Mouse (Mus musculus) limb, embryonic 14.5 days (tissue): ENCODE data around the gene Dgki. TPM values are rescaled to one million over a fixed set of nuclear protein-coding genes. Genes with fewer than 3 reads are reported as not detected.

Source experiments
- ATAC-seq: fragments of 200-750 bp; cut with Nextera tagmentation; 2 replicates; pipeline ENCODE4 v1.8.0; 2017; ENCODE audit warnings: low read depth, moderate number of reproducible peaks, moderate TSS enrichment; ENCODE audit not compliant: low FRiP score
- DNase-seq: peaks from one replicate; pipeline ENCODE4 v3.0.0-alpha.2; 2015; ENCODE audit warnings: low spot score
- H3K27ac ChIP-seq: fragments of 300-500 bp; sonication (generic); replicated peaks from 2 replicates; pipeline ENCODE4 v1.5.1; 2014; ENCODE audit warnings: low read depth, mild to moderate bottlenecking, low read length, moderate library complexity, mixed read lengths
- H3K27me3 ChIP-seq: fragments of 300-500 bp; sonication (generic); 2 replicates; pipeline ENCODE4 v1.6.1; 2014; ENCODE audit warnings: low read length, mixed read lengths; ENCODE audit not compliant: control insufficient read depth, insufficient read depth
- H3K36me3 ChIP-seq: fragments of 300-500 bp; sonication (generic); 2 replicates; pipeline ENCODE4 v1.6.1; 2014; ENCODE audit warnings: mild to moderate bottlenecking, low read length, moderate library complexity, mixed read lengths; ENCODE audit not compliant: control insufficient read depth, insufficient read depth
- H3K4me1 ChIP-seq: fragments of 300-500 bp; sonication (generic); 2 replicates; pipeline ENCODE4 v1.6.1; 2014; ENCODE audit warnings: antibody characterized with exemption, low read length, mixed read lengths; ENCODE audit not compliant: control insufficient read depth, insufficient read depth
- H3K4me2 ChIP-seq: fragments of 300-500 bp; sonication (generic); replicated peaks from 2 replicates; pipeline ENCODE4 v1.6.1; 2014; ENCODE audit warnings: low read depth, mild to moderate bottlenecking, low read length, moderate library complexity; ENCODE audit not compliant: severe bottlenecking
- H3K4me3 ChIP-seq: fragments of 300-500 bp; sonication (generic); replicated peaks from 2 replicates; pipeline ENCODE4 v1.5.1; 2014; ENCODE audit warnings: low read length
- H3K9ac ChIP-seq: fragments of 300-500 bp; sonication (generic); 2 replicates; pipeline ENCODE4 v1.6.1; 2014; ENCODE audit warnings: mild to moderate bottlenecking, low read depth, low read length, moderate library complexity; ENCODE audit not compliant: severe bottlenecking
- H3K9me3 ChIP-seq: fragments of 300-500 bp; sonication (generic); 2 replicates; pipeline ENCODE4 v1.6.1; 2016; ENCODE audit warnings: low read length; ENCODE audit not compliant: control insufficient read depth
- POLR2A ChIP-seq: fragments of 200-500 bp; IDR thresholded peaks from 2 replicates; pipeline ENCODE4 v1.8.0; 2012; ENCODE audit warnings: inconsistent platforms, mild to moderate bottlenecking, moderate library complexity, borderline replicate concordance; ENCODE audit not compliant: insufficient read depth, insufficient read length; ENCODE audit errors: extremely low read depth
- WGBS: fragments of 180-500 bp; shearing (Covaris S2); extraction: QIAGEN DNeasy Blood & Tissue Kit; methylation state at CpG from one replicate; pipeline ENCODE4 v1.1.7; 2014; 5-methylcytosine and 5-hydroxymethylcytosine counted together
- polyA plus RNA-seq, 2 experiments: library from polyadenylated mRNA; depleted of rRNA in 1 of 2; stranded (reverse) in 1 of 2; unstranded in 1 of 2; fragments of >200 nt; fragmentation: Nextera tagmentation in 1 of 2; extraction: Ambion mirVana in 1 of 2; gene quantifications; 2 replicates each; pipeline versions ENCODE4 v1.2.1 to v1.2.3; 2012 to 2014

Gene Dgki
- 0.58 and 0.69 TPM in 2 replicates for polyA plus RNA-seq (2012; rRNA removed)
- polyA plus RNA-seq (2014; fragmentation: Nextera tagmentation; extraction: Ambion mirVana) = 0.59 and 0.85 TPM in 2 replicates

- Histone ChIP-seq H3K36me3 (no peaks in the 10 kb centered on the region), H3K4me2 (peak within 1 kb of the TSS; percentile 96), H3K9me3 (no peaks in the 10 kb centered on the region), H3K9ac (peak within 1 kb of the TSS; percentile 53), H3K27ac (no peak within 1 kb of the TSS), H3K4me1 (peaks cover 13% of the 10 kb centered on the region; the same call in 1 of the 2 replicates), H3K27me3 (peaks cover 46% of the 10 kb centered on the region), H3K4me3 (peak within 1 kb of the TSS; percentile 54)
- DNase-seq = peak; percentile 36
- ATAC-seq = peak; percentile 55
- TF ChIP-seq POLR2A = no peak
- WGBS = 2% methylated on average over 18 of the region's 65 CpGs
Measured at GRCm38 (mm10) chr6:37299562-37300390, at the start of gene Dgki. Gene Dgki (minus strand): TSS chr6:37300184.

- peaks cover 72% of the 10 kb centered on the region for H3K36me3 ChIP-seq
- H3K4me3 ChIP-seq = no peak overlapping the region
- ATAC-seq = no peak
- H3K9ac ChIP-seq = no peak overlapping the region
- no peaks in the 10 kb centered on the region for H3K27me3 ChIP-seq
- 74% methylated on average over 5 of the region's 5 CpGs for WGBS
- H3K27ac ChIP-seq = no peak overlapping the region
- no peak for DNase-seq
- H3K4me1 ChIP-seq = no peaks in the 10 kb centered on the region
- no peaks in the 10 kb centered on the region for H3K9me3 ChIP-seq
- no peak for TF ChIP-seq POLR2A
- no peak overlapping the region for H3K4me2 ChIP-seq
Measured at GRCm38 (mm10) chr6:37347606-37348005, 47.6 kb upstream of the Dgki start.

GRCm38 (mm10) chr6:37338055-37338454 is 38.1 kb upstream of the Dgki start:
- peaks cover 7% of the 10 kb centered on the region; the same call in 1 of the 2 replicates for H3K4me1 ChIP-seq
- no peak overlapping the region for H3K4me3 ChIP-seq
- DNase-seq (no peak), ATAC-seq (no peak)
- no peak overlapping the region for H3K4me2 ChIP-seq
- no peak overlapping the region for H3K9ac ChIP-seq
- H3K27me3 ChIP-seq = no peaks in the 10 kb centered on the region
- TF ChIP-seq POLR2A = no peak
- H3K36me3 ChIP-seq = peaks cover 83% of the 10 kb centered on the region
- WGBS = 81% methylated on average over 5 of the region's 5 CpGs
- no peaks in the 10 kb centered on the region for H3K9me3 ChIP-seq
- H3K27ac ChIP-seq = no peak overlapping the region

- H3K36me3 ChIP-seq = peaks cover 86% of the 10 kb centered on the region
- DNase-seq = no peak
Measured at GRCm38 (mm10) chr6:37336831-37337260, 36.9 kb upstream of the Dgki start.

GRCm38 (mm10) chr6:37336381-37336780 is 36.4 kb upstream of the Dgki start:
- H3K4me3 ChIP-seq = no peak overlapping the region
- DNase-seq (no peak), ATAC-seq (no peak; the same call in 1 of the 2 replicates)
- H3K9ac ChIP-seq = no peak overlapping the region
- H3K4me1 ChIP-seq = peaks cover 10% of the 10 kb centered on the region; the same call in 1 of the 2 replicates
- H3K27ac ChIP-seq = no peak overlapping the region
- 56% methylated on average over 7 of the region's 7 CpGs for WGBS
- H3K27me3 ChIP-seq = no peaks in the 10 kb centered on the region
- no peak overlapping the region for H3K4me2 ChIP-seq
- peaks cover 86% of the 10 kb centered on the region for H3K36me3 ChIP-seq
- H3K9me3 ChIP-seq = no peaks in the 10 kb centered on the region
- no peak for TF ChIP-seq POLR2A

More at GRCm38 (mm10) chr6:37336831-37337260, 36.9 kb upstream of the Dgki start:
- no peaks in the 10 kb centered on the region for H3K27me3 ChIP-seq
- WGBS = 32% methylated on average over 5 of the region's 5 CpGs
- H3K4me2 ChIP-seq = no peak overlapping the region
- H3K4me1 ChIP-seq = peaks cover 10% of the 10 kb centered on the region; the same call in 1 of the 2 replicates
- H3K9ac ChIP-seq = no peak overlapping the region
- no peaks in the 10 kb centered on the region for H3K9me3 ChIP-seq
- no peak for TF ChIP-seq POLR2A
- H3K27ac ChIP-seq = 0 out of 2 replicates have a peak overlapping the region, but pooled peaks have one; percentile 39
- no peak overlapping the region for H3K4me3 ChIP-seq
- 0 out of 2 replicates have a peak, but pooled peaks have one; percentile 21 for ATAC-seq
